Mouse (Mus musculus): Measurements from ENCODE around the gene Atp13a3. TPM values are rescaled to one million over a fixed set of nuclear protein-coding genes. Genes with fewer than 3 reads are reported as not detected.
A peak's percentile ranks its signal among the peaks of the same experiment; 100 is the strongest.

The Atp13a3 gene
- total RNA-seq, 2 experiments from 2014 or later: 65.0 to 70.9 TPM

DNA sequence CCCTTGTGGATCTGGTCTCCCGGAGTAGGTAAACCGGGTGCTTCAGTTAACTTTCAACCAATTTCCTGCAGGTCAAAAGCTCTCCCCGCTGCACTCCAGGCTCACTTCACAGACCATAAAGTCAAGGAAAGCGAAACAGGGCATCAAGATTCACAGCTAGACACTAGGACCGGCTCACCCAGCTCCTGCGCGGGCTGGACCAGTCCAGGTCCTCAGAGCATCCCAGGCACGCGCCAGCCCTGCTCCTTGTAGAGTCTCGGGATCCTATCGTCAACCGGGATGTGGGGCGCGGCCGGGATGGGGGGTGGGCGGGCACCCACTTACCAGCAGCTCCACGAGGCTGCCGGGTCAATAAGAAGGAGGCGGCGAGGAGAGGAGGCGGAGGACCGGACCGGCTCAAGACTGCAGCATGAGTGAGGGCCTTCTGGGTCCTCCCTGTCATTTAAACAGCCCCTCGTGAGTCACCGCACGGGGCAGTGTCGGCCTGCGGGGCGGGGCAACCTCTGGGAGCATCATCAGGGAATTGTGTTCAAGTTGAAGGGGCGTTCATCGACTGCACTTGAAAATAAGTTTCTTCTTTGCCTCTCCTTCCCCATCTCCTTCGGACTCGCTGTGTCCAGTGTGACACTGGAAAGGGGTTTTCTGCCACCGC is 122.8 kb downstream of the Atp13a3 start, which contains the start of gene Lrrc15:
TSS of gene Lrrc15 (minus strand) at position 413 of the 652 bp plus-strand sequence.
- no peak for DNase-seq (ENCODE audit: low spot score in 2 of 2)

DNA sequence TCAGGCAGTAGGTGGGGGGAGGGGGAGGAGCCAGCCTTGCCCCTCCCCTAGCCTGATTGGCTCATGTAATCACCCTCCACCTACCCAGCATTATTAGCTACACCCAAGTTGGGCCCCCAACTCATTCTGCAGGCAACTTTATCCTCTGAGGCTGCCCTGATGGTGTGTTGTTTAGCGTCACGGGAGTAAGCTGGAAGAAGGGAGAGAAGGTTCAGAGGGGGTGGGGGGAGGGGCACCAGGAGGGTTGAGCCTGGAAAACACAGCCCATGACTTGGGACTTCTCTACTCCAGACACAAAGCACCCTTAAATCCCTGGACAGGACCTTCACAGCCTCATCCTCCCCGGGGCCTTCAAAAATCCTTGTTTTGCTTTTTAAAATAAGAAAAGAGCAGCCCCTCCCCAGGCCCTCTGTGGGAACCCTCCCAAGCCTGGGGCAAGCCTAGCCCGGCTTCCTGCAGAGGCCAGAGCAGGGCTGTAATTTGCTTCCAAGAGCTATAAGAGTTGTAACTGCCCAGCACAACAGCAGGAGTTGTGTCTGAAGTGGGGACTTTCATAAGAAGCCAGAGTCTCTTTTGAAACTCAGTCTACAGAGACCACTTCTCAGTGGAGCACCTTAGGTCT is 125.0 kb downstream of the Atp13a3 start:
- no peak for DNase-seq (ENCODE audit: low spot score in 2 of 2)

DNA sequence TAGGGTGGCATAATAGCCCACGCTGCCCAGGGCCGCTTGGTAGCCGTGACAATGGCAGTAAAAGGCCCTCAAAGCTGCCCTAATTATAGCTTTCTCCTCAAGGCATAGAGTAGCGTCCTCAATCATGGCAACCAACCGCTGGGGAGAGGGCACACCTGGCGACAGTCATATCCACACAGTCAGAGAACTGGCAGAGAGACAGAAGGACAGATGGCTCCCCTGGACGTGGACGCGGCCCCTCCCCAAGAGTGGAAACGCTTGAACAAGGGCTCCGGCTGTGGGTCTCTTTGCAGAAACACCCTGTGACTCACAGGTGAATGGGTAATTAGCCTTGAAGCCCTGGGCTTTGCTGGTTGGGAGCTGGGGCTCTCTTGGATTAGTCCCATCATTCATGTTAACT is 127.4 kb downstream of the Atp13a3 start:
- DNase-seq (ENCODE audit: low spot score in 2 of 2): no peak

DNA sequence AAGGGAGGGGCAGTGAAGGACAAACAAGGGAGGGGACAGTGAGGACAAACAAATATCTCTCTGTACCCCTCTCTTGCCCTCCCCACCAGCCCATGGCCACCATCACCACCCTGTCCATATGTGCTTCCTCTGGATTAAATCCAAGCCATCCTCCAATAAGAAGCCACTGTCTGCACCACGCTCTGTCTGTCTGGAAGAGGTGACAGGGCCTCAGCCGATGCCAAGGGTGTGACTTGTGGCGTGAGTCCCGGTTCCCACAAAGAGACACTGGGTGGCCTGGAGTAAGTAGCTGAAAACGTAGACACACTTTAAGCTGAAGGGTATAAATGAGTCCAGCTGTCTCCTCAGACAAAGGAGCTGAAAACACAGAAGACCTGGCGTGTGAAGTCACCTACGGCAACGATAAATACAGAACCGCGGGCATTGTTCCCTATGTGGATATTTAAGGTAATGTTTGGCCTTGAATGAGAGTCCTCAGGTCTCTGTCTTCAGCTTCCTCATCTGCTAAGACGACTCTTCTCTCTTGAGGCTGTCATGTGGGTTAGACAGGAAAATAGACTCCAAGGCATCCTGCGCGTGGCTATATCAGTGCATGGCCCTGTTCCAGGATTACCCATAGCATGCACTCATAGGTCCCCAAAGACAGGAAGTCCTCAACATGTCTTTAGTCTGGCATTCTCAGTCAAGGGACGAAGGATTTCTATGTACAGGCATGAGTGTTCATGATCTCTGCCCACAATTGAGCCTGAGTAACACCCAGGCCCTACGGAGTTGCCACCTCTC is 130.0 kb downstream of the Atp13a3 start:
- DNase-seq (ENCODE audit: low spot score in 2 of 2): no peak

DNA sequence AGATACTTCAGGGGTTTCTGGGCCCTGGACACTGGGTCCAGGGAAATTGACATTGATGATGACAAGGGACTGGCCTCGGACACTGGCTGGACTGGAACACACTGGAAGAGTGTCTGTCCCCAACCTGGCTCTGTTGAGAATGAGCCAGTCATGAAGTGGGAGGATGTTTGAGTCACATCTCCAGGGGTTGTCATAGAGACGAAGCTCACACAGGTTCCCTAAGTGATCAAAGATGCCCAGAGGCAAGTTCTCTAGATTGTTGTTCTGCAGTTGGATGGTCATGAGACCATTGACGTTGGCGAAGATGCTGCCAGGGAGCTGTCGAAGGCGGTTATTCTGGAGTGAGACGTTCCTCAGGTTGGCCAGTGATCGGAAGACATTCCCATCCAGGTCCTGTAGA is 132.7 kb downstream of the Atp13a3 start:
- DNase-seq (ENCODE audit: low spot score in 2 of 2): no peak

DNA sequence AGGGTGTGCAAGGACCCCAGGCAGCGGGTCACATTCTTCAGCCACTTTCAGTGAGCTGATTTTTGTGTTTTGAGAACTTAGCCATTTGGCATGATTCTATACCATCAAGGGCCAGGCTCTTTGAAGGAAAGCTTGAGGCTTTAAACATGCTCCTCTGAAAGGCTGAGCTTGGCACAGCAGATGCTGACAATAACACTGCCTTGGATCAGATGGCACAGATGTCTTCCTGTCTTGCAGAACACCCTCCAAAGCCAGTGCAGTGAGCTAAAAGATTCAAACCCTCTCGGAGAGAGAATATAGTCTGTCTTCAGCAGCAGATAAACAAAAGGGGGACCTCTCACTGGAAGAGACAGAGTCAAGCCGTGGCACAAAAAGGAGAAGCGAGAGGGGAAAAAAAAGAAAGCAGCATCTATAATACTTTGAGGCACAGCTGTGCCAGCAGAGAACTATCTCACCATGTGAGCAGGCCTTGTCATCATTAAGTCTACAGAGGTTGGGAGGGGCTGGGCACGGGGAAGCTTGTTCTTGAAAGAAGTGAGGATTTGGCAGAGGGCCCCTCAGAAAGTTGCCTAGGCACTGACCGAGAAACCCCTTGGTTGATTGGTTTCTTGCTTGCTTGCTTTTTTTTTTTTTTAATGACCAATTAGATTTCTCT is 133.7 kb downstream of the Atp13a3 start:
- DNase-seq (ENCODE audit: low spot score in 2 of 2): peak in 1 of 2 experiments; percentile 13

DNA sequence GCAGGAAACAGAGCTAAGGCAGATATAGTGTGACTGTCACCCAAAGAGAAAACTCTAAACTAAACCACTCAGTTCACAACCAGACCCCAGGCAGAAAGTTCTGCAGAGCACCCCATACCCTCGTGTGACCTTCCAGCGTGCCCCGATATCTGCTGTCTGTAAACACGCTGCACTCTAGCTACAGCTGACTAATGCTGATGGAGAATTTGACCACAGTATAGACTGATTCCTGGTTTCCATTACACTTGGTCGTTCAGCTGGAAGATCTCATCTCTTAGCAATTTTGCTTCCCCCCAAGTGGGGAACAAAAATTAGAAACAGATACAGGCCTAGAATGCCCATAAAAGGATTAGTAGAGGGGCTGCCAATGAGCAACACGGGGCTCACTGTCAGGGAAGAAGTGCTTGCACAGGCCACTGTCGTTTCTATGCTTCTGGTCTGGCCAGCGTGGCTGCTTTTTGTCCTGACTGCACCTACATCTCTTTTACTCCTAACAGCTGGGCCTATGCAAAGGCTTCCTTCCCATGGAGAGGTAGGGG is 134.5 kb downstream of the Atp13a3 start:
- DNase-seq (ENCODE audit: low spot score in 2 of 2): no peak

DNA sequence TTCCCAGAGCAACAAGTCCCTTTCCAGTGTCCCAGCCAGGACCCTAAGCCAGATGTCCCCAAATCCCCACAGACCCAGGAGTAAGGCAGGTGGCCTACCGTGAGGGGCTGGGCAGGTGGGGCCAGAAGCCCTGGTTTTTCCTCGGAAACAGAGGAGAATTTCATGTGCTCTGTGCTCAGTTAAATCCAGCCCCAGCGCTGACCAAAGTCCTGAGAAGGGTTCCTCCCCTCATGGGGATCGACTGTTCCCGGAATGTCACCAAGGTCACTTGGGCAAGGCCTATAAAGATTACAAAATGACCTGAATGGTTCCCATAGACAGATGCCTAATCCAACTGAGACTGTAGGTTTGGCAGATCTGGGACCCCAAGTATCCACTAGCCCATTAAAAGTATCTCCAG is 138.4 kb downstream of the Atp13a3 start, which contains the start of gene Cpn2:
TSS of gene Cpn2 (minus strand) at position 141 of the 400 bp plus-strand sequence.
- no peak for DNase-seq (ENCODE audit: low spot score in 2 of 2)

DNA sequence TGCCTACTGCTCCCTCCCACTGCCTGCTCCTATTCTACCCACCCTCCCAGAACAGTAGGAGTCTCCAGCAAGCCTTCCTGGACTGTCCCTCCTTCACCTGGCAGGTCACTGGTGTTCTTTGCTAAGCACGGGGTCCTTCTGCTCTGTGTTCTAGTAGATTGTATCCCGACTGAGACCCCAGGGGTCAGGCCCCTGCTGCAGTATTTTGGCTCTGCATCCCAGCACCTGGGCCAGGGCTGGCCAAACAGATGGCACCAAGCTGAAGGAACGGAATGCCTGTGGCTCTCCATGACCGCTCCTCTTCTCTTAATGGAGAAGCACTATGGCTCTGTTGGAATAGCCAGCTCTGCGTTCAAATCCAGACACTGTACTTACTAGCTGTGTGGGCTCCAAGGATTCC is 139.2 kb downstream of the Atp13a3 start:
- no peak for DNase-seq (ENCODE audit: low spot score in 2 of 2)

DNA sequence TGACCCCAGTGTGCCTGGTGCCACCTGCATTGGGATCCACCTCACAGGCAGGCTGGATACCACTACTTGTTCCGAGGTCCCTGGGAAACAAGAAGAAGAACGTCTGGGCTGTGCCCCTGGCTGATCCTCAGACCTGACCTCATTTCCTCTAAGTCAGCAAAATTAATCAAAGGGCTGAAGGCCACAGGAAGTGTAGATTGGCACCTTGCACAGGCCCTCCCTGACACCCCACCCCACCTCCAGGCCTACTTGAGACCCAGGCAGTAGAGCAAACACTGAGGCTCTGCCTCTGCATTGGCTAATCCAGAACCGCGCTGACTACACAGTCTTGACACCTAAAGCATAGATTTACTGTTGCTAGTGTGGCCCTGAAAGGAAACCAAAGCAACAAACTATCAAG is 140.2 kb downstream of the Atp13a3 start:
- no peak for DNase-seq (ENCODE audit: low spot score in 2 of 2)

DNA sequence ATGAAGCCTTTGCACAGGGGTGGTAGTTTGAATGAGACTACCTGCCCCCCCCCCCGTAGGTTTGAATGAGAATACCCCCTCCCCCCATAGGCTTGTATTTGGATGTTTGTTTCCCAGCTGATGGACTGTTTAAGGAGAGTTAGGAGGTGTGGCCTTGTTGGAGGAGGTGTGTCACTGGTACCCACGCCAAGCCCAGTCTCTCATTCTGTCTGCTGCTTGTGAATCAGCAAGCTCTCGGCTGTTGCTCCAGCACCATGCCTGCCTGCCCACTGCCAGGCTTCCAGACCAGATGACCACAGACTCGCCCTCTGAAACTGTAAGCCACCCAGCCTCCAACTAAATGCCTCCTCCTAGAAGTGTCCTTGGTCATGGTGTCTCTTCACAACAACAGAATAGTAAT is 142.6 kb downstream of the Atp13a3 start:
- DNase-seq (ENCODE audit: low spot score in 2 of 2): no peak

DNA sequence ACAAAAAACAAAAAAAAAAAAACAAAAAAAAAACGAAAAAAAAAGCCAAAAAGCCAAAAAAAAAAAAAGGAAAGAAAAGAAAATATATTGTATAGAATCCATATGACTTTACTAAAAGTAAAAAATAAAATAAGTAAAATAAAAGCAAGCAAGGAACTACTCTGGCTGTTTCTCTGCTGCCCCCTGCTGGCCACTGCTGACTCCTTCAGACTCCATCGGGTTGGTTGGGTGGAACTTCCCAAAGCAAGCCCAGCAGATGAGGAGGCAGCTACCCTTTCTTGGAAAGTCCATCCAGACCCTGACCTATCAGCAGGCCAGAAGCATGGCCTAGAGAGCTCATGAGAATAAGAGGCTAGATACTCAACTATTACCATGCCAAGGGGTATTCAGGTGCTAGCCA is 143.1 kb downstream of the Atp13a3 start:
- peak in 1 of 2 experiments; percentile 61 for DNase-seq (ENCODE audit: low spot score in 2 of 2)

Other genes starting within 250 kb of the Atp13a3 start
- not detected for gene Cpn2, start 138.5 kb downstream of the Atp13a3 start, total RNA-seq (2021)
- gene Lrrc15, start 122.7 kb downstream of the Atp13a3 start, total RNA-seq (2021): under 1 TPM; 0.14 to 0.21 TPM
- 1 to 10 TPM; 2.1 to 2.2 TPM for gene Gp5, start 95.2 kb downstream of the Atp13a3 start, total RNA-seq (2021)
- gene Tmem44, start 144.9 kb upstream of the Atp13a3 start, total RNA-seq (2021): 10 to 100 TPM; 44.5 to 46.6 TPM
- gene Lsg1, start 181.6 kb upstream of the Atp13a3 start, total RNA-seq (2021): 10 to 100 TPM; 19.9 to 24.0 TPM
- gene Fam43a, start 193.7 kb upstream of the Atp13a3 start, total RNA-seq (2021): 10 to 100 TPM; 15.1 to 16.9 TPM